Mouse (Mus musculus): ENCODE data around the gene Cyp2w1.

- TF ChIP-seq CTCF (IDR thresholded peaks at IDR 0.05 in 2 of 3, conservative IDR thresholded peaks at IDR 0.05 in 1 of 3; ENCODE audit: control insufficient read depth in 1 of 3, insufficient read depth in 1 of 3, low read depth in 2 of 3, low read length in 3 of 3, poor library complexity in 1 of 3, severe bottlenecking in 1 of 3) = no peak
- no peak for TF ChIP-seq ZNF384 (IDR thresholded peaks at IDR 0.05; ENCODE audit: low read depth, low read length)
- TF ChIP-seq ELF1 (IDR thresholded peaks at IDR 0.05; ENCODE audit: low read depth, low read length) = no peak
- TF ChIP-seq MYC (IDR thresholded peaks at IDR 0.05; ENCODE audit: low read depth, low read length) = no peak
- TF ChIP-seq EP300 (IDR thresholded peaks at IDR 0.05; ENCODE audit: low read depth in 1 of 2, low read length in 2 of 2) = no peak
- TF ChIP-seq ZMIZ1 (IDR thresholded peaks at IDR 0.05; ENCODE audit: low read depth, low read length) = no peak
- no peak for TF ChIP-seq GATA1 (IDR thresholded peaks at IDR 0.05; ENCODE audit: low read depth, low read length)
- TF ChIP-seq USF1 (IDR thresholded peaks at IDR 0.05; ENCODE audit: low read depth, low read length) = no peak
- no peak for TF ChIP-seq E2F4 (IDR thresholded peaks at IDR 0.05; ENCODE audit: borderline replicate concordance, low read depth, low read length)
- TF ChIP-seq RCOR1 (IDR thresholded peaks at IDR 0.05; ENCODE audit: low read depth, low read length) = no peak
- no peak for TF ChIP-seq POLR2A (IDR thresholded peaks at IDR 0.05; ENCODE audit: control insufficient read depth in 1 of 2, insufficient read depth in 1 of 2, low read depth in 1 of 2, low read length in 2 of 2, poor library complexity in 1 of 2)
Measured at GRCm38 (mm10) chr5:139383234-139383633, 30.8 kb downstream of the Cyp2w1 start.

All from MEL (cell line).